Comparison of ENCODE assay signal across 8 mouse cellular contexts in genomic region chr5:121452026-121452869, GRCm38 (mm10). TPM values are rescaled to one million over a fixed set of nuclear protein-coding genes. Genes with fewer than 3 reads are reported as not detected.
DNase-seq lines count a peak whose midpoint lies in the region; ATAC-seq and TF ChIP-seq lines count a peak whose summit lies in the region.

Erp29 (minus strand) TSS chr5:121452506.

- peak; percentile 87 for DNase-seq in ES-E14 (ENCODE audit: low read depth, low spot score)
- peak; percentile 99 for DNase-seq in cerebellum, adult 11-12 months
- peak; percentile 99 for DNase-seq in heart, postnatal 36 days
- DNase-seq in layer of hippocampus, adult 2 months (ENCODE audit: low spot score in 2 of 2): peak; percentile 98 to 99
- peak; percentile 99 for DNase-seq in lung, embryonic 14.5 days
- peak; percentile 99 for DNase-seq in thymus, adult 2 months

- WGBS in forebrain, embryonic 16.5 days: under 1% methylated on average over 70 of the region's 97 CpGs
- under 1% methylated on average over 71 of the region's 97 CpGs for WGBS in lung, embryonic 14.5 days
- WGBS in olfactory bulb, adult 2 months: under 1% methylated on average over 96 of the region's 97 CpGs
- WGBS in thymus, adult 2 months: under 1% methylated on average over 92 of the region's 97 CpGs

- peak within 1 kb of the TSS; percentile 77 to 97 for H3K4me3 ChIP-seq in ES-E14 (ENCODE audit: insufficient read depth in 1 of 2, low read depth in 1 of 2, low read length in 2 of 2, poor library complexity in 1 of 2, severe bottlenecking in 1 of 2)
- peak within 1 kb of the TSS; percentile 63 for H3K4me3 ChIP-seq in forebrain, embryonic 16.5 days (replicated peaks; ENCODE audit: low read length)
- peak within 1 kb of the TSS; percentile 88 for H3K4me3 ChIP-seq in layer of hippocampus, adult 2 months
- H3K4me3 ChIP-seq in lung, embryonic 14.5 days (ENCODE audit: low read depth, low read length): peak within 1 kb of the TSS; percentile 77
- H3K4me3 ChIP-seq in olfactory bulb, adult 2 months (ENCODE audit: insufficient read depth, low read depth, low read length): peak within 1 kb of the TSS; percentile 67
- peak within 1 kb of the TSS; percentile 83 for H3K4me3 ChIP-seq in thymus, adult 2 months (ENCODE audit: control insufficient read depth, insufficient read depth, low read length)

- peak; percentile 95 for TF ChIP-seq POLR2A in olfactory bulb, adult 2 months (IDR thresholded peaks at IDR 0.05; ENCODE audit: insufficient read depth, low read depth, low read length)
- TF ChIP-seq POLR2A in thymus, adult 2 months (IDR thresholded peaks at IDR 0.05; ENCODE audit: control insufficient read depth, extremely low read depth, insufficient read depth, low read length, poor library complexity): peak; percentile 82

- in situ Hi-C loops in ES-E14 (cut with MboI; ENCODE audit: low sequenced_read_pairs in 2 of 2, unreplicated experiment in 2 of 2): no loop called here

- peak; percentile 94 for ATAC-seq in forebrain, embryonic 16.5 days
- ATAC-seq in lung, embryonic 14.5 days (ENCODE audit: insufficient read depth): peak; percentile 93

- peak; percentile 55 for TF ChIP-seq CTCF in layer of hippocampus, adult 2 months (conservative IDR thresholded peaks at IDR 0.05)
- peak; percentile 38 for TF ChIP-seq CTCF in lung, embryonic 14.5 days (IDR thresholded peaks at IDR 0.05; ENCODE audit: low read depth)
- TF ChIP-seq CTCF in olfactory bulb, adult 2 months (IDR thresholded peaks at IDR 0.05; ENCODE audit: insufficient read depth, low read depth, low read length): peak; percentile 18; the same call in 1 of the 2 replicates
- TF ChIP-seq CTCF in thymus, adult 2 months (IDR thresholded peaks at IDR 0.05; ENCODE audit: borderline replicate concordance, control insufficient read depth, extremely low read depth, insufficient read depth, low read length, poor library complexity): no peak; the same call in 1 of the 2 replicates

- H3K9me3 ChIP-seq in ES-E14 (ENCODE audit: control insufficient read depth, insufficient read depth, low read depth, low read length): no peaks in the 10 kb centered on the region
- no peaks in the 10 kb centered on the region for H3K9me3 ChIP-seq in forebrain, embryonic 16.5 days (ENCODE audit: control insufficient read depth, low read length)
- H3K9me3 ChIP-seq in lung, embryonic 14.5 days (ENCODE audit: low read depth, low read length): no peaks in the 10 kb centered on the region

- peak within 1 kb of the TSS; percentile 94 for H3K9ac ChIP-seq in ES-E14 (ENCODE audit: insufficient read depth, low read depth, low read length, poor library complexity, severe bottlenecking)
- H3K9ac ChIP-seq in forebrain, embryonic 16.5 days (replicated peaks; ENCODE audit: low read depth, low read length): peak within 1 kb of the TSS; percentile 96
- peak within 1 kb of the TSS; percentile 88 for H3K9ac ChIP-seq in lung, embryonic 14.5 days

- peak within 1 kb of the TSS; percentile 85 for H3K4me2 ChIP-seq in forebrain, embryonic 16.5 days (ENCODE audit: low read length)
- H3K4me2 ChIP-seq in lung, embryonic 14.5 days: peak within 1 kb of the TSS; percentile 72

- H3K36me3 ChIP-seq in ES-E14 (ENCODE audit: control insufficient read depth, insufficient read depth, low read length, poor library complexity, severe bottlenecking): peaks cover 14% of the 10 kb centered on the region; the same call in 1 of the 2 replicates
- peaks cover 16% of the 10 kb centered on the region for H3K36me3 ChIP-seq in forebrain, embryonic 16.5 days (ENCODE audit: control insufficient read depth, insufficient read depth)
- peaks cover 30% of the 10 kb centered on the region for H3K36me3 ChIP-seq in lung, embryonic 14.5 days (ENCODE audit: insufficient read depth)
- H3K36me3 ChIP-seq in thymus, adult 2 months (ENCODE audit: control insufficient read depth, insufficient read depth, low read length): peaks cover 5% of the 10 kb centered on the region; the same call in 1 of the 2 replicates

- H3K27ac ChIP-seq in ES-E14 (ENCODE audit: insufficient read depth, low read depth, low read length, poor library complexity, severe bottlenecking): peak within 1 kb of the TSS; percentile 78
- peak within 1 kb of the TSS; percentile 96 for H3K27ac ChIP-seq in forebrain, embryonic 16.5 days (ENCODE audit: low read length)
- H3K27ac ChIP-seq in layer of hippocampus, adult 2 months: peak within 1 kb of the TSS; percentile 99
- peak within 1 kb of the TSS; percentile 91 for H3K27ac ChIP-seq in lung, embryonic 14.5 days (ENCODE audit: low read depth)
- peak within 1 kb of the TSS; percentile 92 for H3K27ac ChIP-seq in olfactory bulb, adult 2 months (ENCODE audit: insufficient read depth, low read depth, low read length)
- peak within 1 kb of the TSS; percentile 52 for H3K27ac ChIP-seq in thymus, adult 2 months (ENCODE audit: control insufficient read depth, insufficient read depth, low read length)

- peaks cover 7 to 14% of the 10 kb centered on the region in 2 experiments; a peak in 2 of 4 replicates for H3K4me1 ChIP-seq in ES-E14 (ENCODE audit: control insufficient read depth in 2 of 2, insufficient read depth in 2 of 2, low read length in 2 of 2, poor library complexity in 1 of 2)
- peaks cover 25% of the 10 kb centered on the region for H3K4me1 ChIP-seq in forebrain, embryonic 16.5 days (replicated peaks; ENCODE audit: control insufficient read depth, insufficient read depth, low read length)
- peaks cover 14% of the 10 kb centered on the region for H3K4me1 ChIP-seq in lung, embryonic 14.5 days (ENCODE audit: insufficient read depth)
- H3K4me1 ChIP-seq in olfactory bulb, adult 2 months (ENCODE audit: control insufficient read depth, insufficient read depth, low read length): peaks cover 11% of the 10 kb centered on the region
- peaks cover 13% of the 10 kb centered on the region for H3K4me1 ChIP-seq in thymus, adult 2 months (replicated peaks; ENCODE audit: control insufficient read depth, insufficient read depth, low read length)

- intact Hi-C loops in heart, postnatal 36 days (cut with DNase I): loop anchor here (5.0 kb wide), 2 partner anchors 90 to 150 kb away; no protein-coding TSS in a partner anchor

- H3K27me3 ChIP-seq in forebrain, embryonic 16.5 days (replicated peaks; ENCODE audit: control insufficient read depth, insufficient read depth, low read length): no peaks in the 10 kb centered on the region
- no peaks in the 10 kb centered on the region for H3K27me3 ChIP-seq in lung, embryonic 14.5 days (ENCODE audit: insufficient read depth, low read length)
- H3K27me3 ChIP-seq in thymus, adult 2 months (ENCODE audit: control insufficient read depth, insufficient read depth, low read length): no peaks in the 10 kb centered on the region

TF ChIP-seq in ES-E14, 5 proteins besides CTCF, POLR2A, EP300 and RAD21:
- no peak for TF ChIP-seq ZNF384 (IDR thresholded peaks at IDR 0.05; ENCODE audit: low read depth, low read length)
- no peak for TF ChIP-seq MAFK (IDR thresholded peaks at IDR 0.05; ENCODE audit: insufficient read depth, low read depth, low read length)
- peak; percentile 90 for TF ChIP-seq CHD2 (IDR thresholded peaks at IDR 0.05; ENCODE audit: low read depth, low read length)

RNA-seq across cellular contexts. Expression of gene Erp29, which starts in this region (rescaled TPM):
- 339 and 444 TPM in 2 replicates for total RNA-seq in ES-E14 (2012; rRNA removed)
- polyA plus RNA-seq in forebrain, embryonic 16.5 days (2015; fragmentation: Nextera tagmentation; extraction: Ambion mirVana): 142 and 159 TPM in 2 replicates
- total RNA-seq in heart, postnatal 36 days (2021): 10 to 100 TPM; 71.5 to 78.6 TPM
- total RNA-seq in layer of hippocampus, adult 2 months (2021): 100 to 1,000 TPM; 127 to 144 TPM
- polyA plus RNA-seq in lung, embryonic 14.5 days (2014; fragmentation: Nextera tagmentation; extraction: Ambion mirVana): 117 TPM in 2 replicates
- 277 TPM in 1 of 2 replicates, not detected in the other for polyA plus RNA-seq in olfactory bulb, adult 2 months (2012; ENCODE audit: insufficient read depth, insufficient read length, low replicate concordance, missing spikeins)
- 45.1 and 52.7 TPM in 2 replicates for polyA plus RNA-seq in thymus, adult 2 months (2012; rRNA removed)

Comparison
In these comparisons a context has a peak if more than half of its experiments do, and no peak if none do; other contexts are left out.
1. Peak in every context shown above with its lines: DNase-seq, ATAC-seq, H3K4me3 ChIP-seq and H3K27ac ChIP-seq.